ENCODE assay signal across 18 mouse cellular contexts in the genomic region with DNA sequence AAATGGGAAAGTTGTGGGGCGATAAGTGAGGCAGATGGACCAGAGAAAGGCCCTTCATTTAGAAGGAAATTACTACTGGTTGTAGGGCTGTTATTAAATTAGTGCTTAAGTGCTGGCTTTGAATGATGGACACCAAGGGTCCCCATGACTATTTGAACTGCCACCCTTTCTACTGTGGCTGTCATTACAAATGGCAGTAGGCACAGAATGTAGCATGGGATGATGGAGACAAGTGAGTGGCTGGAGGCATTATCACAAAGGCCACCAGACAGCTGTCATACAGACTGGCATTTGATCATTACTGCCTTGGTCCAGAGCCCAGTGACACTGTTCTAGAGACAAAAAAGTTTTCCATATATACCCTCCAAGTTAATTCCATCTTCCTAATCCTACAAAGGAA.
"Had no signal": no experiment of that assay in that cellular context is flagged by ENCODE, and none has a peak within 500 bp of the region (broad histone marks: within the 10 kb centered on the region; RNA-seq: fewer than 3 reads in every experiment).

No protein-coding gene starts in this region.

- ATAC-seq: liver, postnatal 0 days; lung, postnatal 0 days had no signal

- H3K4me1 ChIP-seq: liver, embryonic 13.5 days; liver, embryonic 15.5 days; lung, embryonic 15.5 days; megakaryocyte, embryonic 14.5 days; neural tube, embryonic 12.5 days; stomach, embryonic 15.5 days had no signal

- H3K9me3 ChIP-seq: liver, embryonic 13.5 days; liver, embryonic 15.5 days; lung, embryonic 15.5 days; megakaryocyte, embryonic 14.5 days; neural tube, embryonic 12.5 days; stomach, embryonic 15.5 days had no signal

- DNase-seq: liver, embryonic 13.5 days; liver, postnatal 0 days; lung, adult 2 months; lung, postnatal 14 days; lung, postnatal 36 days; right cerebral cortex, postnatal 14 days; thymus, adult 2 months; thymus, postnatal 25 days; thymus, postnatal 4 days had no signal

- H3K4me2 ChIP-seq: liver, embryonic 11.5 days; liver, embryonic 13.5 days; liver, embryonic 15.5 days; lung, embryonic 15.5 days; neural tube, embryonic 12.5 days; stomach, embryonic 15.5 days had no signal

- H3K36me3 ChIP-seq: liver, embryonic 13.5 days; liver, embryonic 15.5 days; lung, embryonic 15.5 days; neural tube, embryonic 12.5 days; stomach, embryonic 15.5 days had no signal

- H3K9ac ChIP-seq: liver, embryonic 13.5 days; liver, embryonic 15.5 days; liver, postnatal 0 days; lung, embryonic 15.5 days; neural tube, embryonic 12.5 days; stomach, embryonic 15.5 days had no signal

- H3K4me3 ChIP-seq: liver, embryonic 13.5 days; liver, embryonic 15.5 days; lung, embryonic 15.5 days; megakaryocyte, embryonic 14.5 days; neural tube, embryonic 12.5 days; stomach, embryonic 15.5 days had no signal

- H3K27ac ChIP-seq: liver, embryonic 13.5 days; liver, embryonic 15.5 days; lung, embryonic 15.5 days; macrophage; neural tube, embryonic 12.5 days; stomach, embryonic 15.5 days; stomach, postnatal 0 days had no signal

- H3K27me3 ChIP-seq: liver, embryonic 13.5 days; liver, embryonic 15.5 days; lung, embryonic 15.5 days; megakaryocyte, embryonic 14.5 days; neural tube, embryonic 12.5 days; stomach, embryonic 15.5 days had no signal
